13 mouse cellular contexts compared by ENCODE assay signal in the genomic region with DNA sequence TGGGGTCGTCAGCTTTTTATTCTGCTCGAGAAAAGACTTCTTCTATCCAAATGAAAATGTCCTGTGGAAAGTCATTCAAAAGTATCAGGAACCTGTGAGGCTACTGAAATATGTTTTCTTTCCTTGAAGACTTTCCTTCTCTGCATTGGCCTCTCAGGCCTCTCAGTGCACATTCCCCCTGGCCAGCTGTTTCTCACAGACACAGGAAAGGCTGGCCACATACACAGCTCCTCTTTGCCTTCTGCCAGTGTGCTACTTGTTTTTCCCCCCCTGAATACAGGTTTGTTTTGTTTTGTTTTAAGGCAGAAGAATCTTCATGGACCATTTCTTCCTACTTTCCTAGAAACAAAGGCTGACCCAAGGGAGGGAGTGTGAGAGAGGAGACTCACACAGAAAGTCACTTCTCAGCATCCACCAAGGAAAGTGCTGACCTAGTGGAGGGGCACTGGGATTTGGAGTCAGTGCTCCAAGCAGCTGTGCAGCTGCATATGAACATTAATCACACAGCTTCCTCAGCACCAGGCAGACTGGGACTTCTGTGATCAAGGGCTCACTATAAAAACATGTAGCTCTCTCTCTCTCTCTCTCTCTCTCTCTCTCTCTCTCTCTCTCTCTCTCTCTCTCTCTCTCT.
A peak's percentile ranks its signal among the peaks of the same experiment; 100 is the strongest.
DNase-seq lines count a peak whose midpoint lies in the region; ATAC-seq lines count a peak whose summit lies in the region.
"Had no signal": no experiment of that assay in that cellular context is flagged by ENCODE, and none has a peak within 500 bp of the region (broad histone marks: within the 10 kb centered on the region; RNA-seq: fewer than 3 reads in every experiment).

No protein-coding gene starts in this region.

- no peak overlapping the region for H3K4me3 ChIP-seq in midbrain, embryonic 14.5 days (replicated peaks; ENCODE audit: low read depth, low read length)
- no peak overlapping the region for H3K4me3 ChIP-seq in midbrain, embryonic 16.5 days (ENCODE audit: low read depth, low read length)
- no peak overlapping the region for H3K4me3 ChIP-seq in limb, embryonic 11.5 days (ENCODE audit: low read depth, low read length)
- no peak overlapping the region for H3K4me3 ChIP-seq in stomach, embryonic 16.5 days (replicated peaks; ENCODE audit: low read length)
- H3K4me3 ChIP-seq: gastrocnemius, adult 2 months had no signal

- H3K36me3 ChIP-seq in midbrain, embryonic 14.5 days (ENCODE audit: control insufficient read depth, insufficient read depth, low read length) = no peaks in the 10 kb centered on the region
- no peaks in the 10 kb centered on the region for H3K36me3 ChIP-seq in midbrain, embryonic 16.5 days (ENCODE audit: control insufficient read depth, insufficient read depth, low read length)
- H3K36me3 ChIP-seq in limb, embryonic 11.5 days (ENCODE audit: control insufficient read depth, insufficient read depth, low read length) = no peaks in the 10 kb centered on the region
- no peaks in the 10 kb centered on the region for H3K36me3 ChIP-seq in stomach, embryonic 16.5 days (ENCODE audit: control insufficient read depth, insufficient read depth, low read length)

- no peak overlapping the region for H3K4me2 ChIP-seq in midbrain, embryonic 14.5 days (ENCODE audit: low read length)
- H3K4me2 ChIP-seq in midbrain, embryonic 16.5 days (ENCODE audit: low read length) = no peak overlapping the region
- no peak overlapping the region for H3K4me2 ChIP-seq in limb, embryonic 11.5 days (ENCODE audit: low read depth, severe bottlenecking)
- no peak overlapping the region for H3K4me2 ChIP-seq in stomach, embryonic 16.5 days (ENCODE audit: low read depth, low read length)
- H3K4me2 ChIP-seq: heart, embryonic 11.5 days; hindbrain, embryonic 14.5 days had no signal

- no peaks in the 10 kb centered on the region for H3K9me3 ChIP-seq in midbrain, embryonic 14.5 days (ENCODE audit: control insufficient read depth, low read length)
- no peaks in the 10 kb centered on the region for H3K9me3 ChIP-seq in midbrain, embryonic 16.5 days (replicated peaks; ENCODE audit: control insufficient read depth, low read length, poor library complexity, severe bottlenecking)
- H3K9me3 ChIP-seq in limb, embryonic 11.5 days (ENCODE audit: control insufficient read depth, low read length) = no peaks in the 10 kb centered on the region
- no peaks in the 10 kb centered on the region for H3K9me3 ChIP-seq in stomach, embryonic 16.5 days (replicated peaks; ENCODE audit: control insufficient read depth, low read length)

- no peaks in the 10 kb centered on the region for H3K27me3 ChIP-seq in midbrain, embryonic 14.5 days (ENCODE audit: control insufficient read depth, insufficient read depth, low read length)
- no peaks in the 10 kb centered on the region for H3K27me3 ChIP-seq in midbrain, embryonic 16.5 days (ENCODE audit: control insufficient read depth, insufficient read depth, low read depth, low read length)
- no peaks in the 10 kb centered on the region for H3K27me3 ChIP-seq in limb, embryonic 11.5 days (ENCODE audit: control insufficient read depth, insufficient read depth, low read length)
- H3K27me3 ChIP-seq in stomach, embryonic 16.5 days (ENCODE audit: control insufficient read depth, insufficient read depth, low read length) = no peaks in the 10 kb centered on the region

- 73% methylated on average over 2 of the region's 2 CpGs for WGBS in midbrain, embryonic 14.5 days
- WGBS in midbrain, embryonic 16.5 days = 90% methylated on average over 2 of the region's 2 CpGs
- 63% methylated on average over 2 of the region's 2 CpGs for WGBS in limb, embryonic 11.5 days
- 65% methylated on average over 2 of the region's 2 CpGs for WGBS in stomach, embryonic 16.5 days

- no peak overlapping the region for H3K9ac ChIP-seq in midbrain, embryonic 14.5 days (replicated peaks; ENCODE audit: low read length)
- H3K9ac ChIP-seq in midbrain, embryonic 16.5 days (ENCODE audit: low read depth, low read length) = no peak overlapping the region
- H3K9ac ChIP-seq in limb, embryonic 11.5 days (ENCODE audit: low read length) = no peak overlapping the region
- H3K9ac ChIP-seq in stomach, embryonic 16.5 days (ENCODE audit: low read length) = no peak overlapping the region
- H3K9ac ChIP-seq: hindbrain, embryonic 14.5 days had no signal

- H3K27ac ChIP-seq in midbrain, embryonic 14.5 days (replicated peaks; ENCODE audit: low read depth, low read length) = no peak overlapping the region
- no peak overlapping the region for H3K27ac ChIP-seq in midbrain, embryonic 16.5 days (ENCODE audit: low read length)
- H3K27ac ChIP-seq in limb, embryonic 11.5 days (replicated peaks; ENCODE audit: low read depth, low read length) = peak overlapping the region; percentile 12; the same call in 1 of the 2 replicates
- H3K27ac ChIP-seq in stomach, embryonic 16.5 days (ENCODE audit: low read length) = peak overlapping the region; percentile 75
- H3K27ac ChIP-seq: gastrocnemius, adult 2 months; hindbrain, embryonic 14.5 days had no signal

- no peak for ATAC-seq in midbrain, embryonic 14.5 days (ENCODE audit: low FRiP score, low TSS enrichment)
- ATAC-seq in midbrain, embryonic 16.5 days = no peak
- ATAC-seq in limb, embryonic 11.5 days (ENCODE audit: insufficient number of reproducible peaks, low FRiP score, low TSS enrichment, low read depth) = peak; percentile 31; the same call in 1 of the 2 replicates
- peak; percentile 71 for ATAC-seq in stomach, embryonic 16.5 days (ENCODE audit: insufficient read depth, low FRiP score)

- DNase-seq in gastrocnemius, postnatal 10 days = peak; percentile 2
- no peak for DNase-seq in gastrocnemius, adult 18-20 months (ENCODE audit: low spot score)
- peak; percentile 6 for DNase-seq in midbrain, embryonic 14.5 days
- peak; percentile 28 for DNase-seq in limb, embryonic 11.5 days (ENCODE audit: low spot score)
- no peak for DNase-seq in natural killer cell, adult 2 months (ENCODE audit: low spot score in 2 of 2)
- no peak for DNase-seq in ovary, postnatal 14 days (ENCODE audit: low spot score)
- DNase-seq: adrenal gland, adult 2 months; gastrocnemius, adult 2 months; lung, adult 2 months had no signal

- no peaks in the 10 kb centered on the region for H3K4me1 ChIP-seq in midbrain, embryonic 14.5 days (ENCODE audit: control insufficient read depth, insufficient read depth, low read length)
- no peaks in the 10 kb centered on the region for H3K4me1 ChIP-seq in midbrain, embryonic 16.5 days (ENCODE audit: control insufficient read depth, insufficient read depth, low read length)
- H3K4me1 ChIP-seq in limb, embryonic 11.5 days (ENCODE audit: control insufficient read depth, insufficient read depth, low read length) = no peaks in the 10 kb centered on the region
- 0 out of 2 replicates have a peak, but pooled peaks cover 6% of the 10 kb centered on the region for H3K4me1 ChIP-seq in stomach, embryonic 16.5 days (ENCODE audit: control insufficient read depth, insufficient read depth, low read length)

Comparison
In these comparisons a context has a peak if more than half of its experiments do, and no peak if none do; other contexts are left out.
1. DNase-seq: peak in gastrocnemius, postnatal 10 days (single experiment), midbrain, embryonic 14.5 days (single experiment) and limb, embryonic 11.5 days (single experiment); none in gastrocnemius, adult 18-20 months (single experiment), natural killer cell, adult 2 months (0 of 2) and ovary, postnatal 14 days (single experiment).
2. ATAC-seq: peak in limb, embryonic 11.5 days (single experiment) and stomach, embryonic 16.5 days (single experiment); none in midbrain, embryonic 14.5 days (single experiment) and midbrain, embryonic 16.5 days (single experiment).
3. H3K27ac ChIP-seq: peak in limb, embryonic 11.5 days (single experiment) and stomach, embryonic 16.5 days (single experiment); none in midbrain, embryonic 14.5 days (single experiment) and midbrain, embryonic 16.5 days (single experiment).